Mouse (Mus musculus): ENCODE measurements around the gene Sgf29. TPM values are rescaled to one million over a fixed set of nuclear protein-coding genes. Genes with fewer than 3 reads are reported as not detected.

Gene Sgf29
- polyA plus RNA-seq, 1 experiment = 35.3 TPM

GRCm38 (mm10) chr7:126693256-126693655 is 44.1 kb downstream of the Sgf29 start:
- Histone ChIP-seq H3K79me2 (ENCODE audit: control insufficient read depth, insufficient read depth) (peaks cover 14% of the 10 kb centered on the region), H3K4me2 (ENCODE audit: low read depth) (no peak overlapping the region), H3ac (ENCODE audit: control insufficient read depth, insufficient read length) (no peak overlapping the region), H3K27me3 (ENCODE audit: control insufficient read depth, insufficient read depth, insufficient read length) (no peaks in the 10 kb centered on the region), H3K36me3 (ENCODE audit: control insufficient read depth, insufficient read depth) (no peaks in the 10 kb centered on the region), H3K4me3 (no peak overlapping the region)
- no peak for TF ChIP-seq POLR2AphosphoS2 (IDR thresholded peaks at IDR 0.05; ENCODE audit: insufficient read length, low read depth)
- TF ChIP-seq TCF12 (IDR thresholded peaks at IDR 0.05; ENCODE audit: insufficient read depth, poor library complexity, severe bottlenecking) = no peak
- TF ChIP-seq POLR2A (IDR thresholded peaks at IDR 0.05; ENCODE audit: insufficient read length, low read depth) = no peak
- TF ChIP-seq CEBPB (IDR thresholded peaks at IDR 0.05; ENCODE audit: insufficient read depth, poor library complexity, severe bottlenecking) = no peak
- no peak for TF ChIP-seq TCF3 (IDR thresholded peaks at IDR 0.05; ENCODE audit: insufficient read length, low read depth)
- no peak for TF ChIP-seq SRF (IDR thresholded peaks at IDR 0.05; ENCODE audit: control insufficient read depth, insufficient read length, low read depth)
- no peak for TF ChIP-seq E2F4 (IDR thresholded peaks at IDR 0.05; ENCODE audit: insufficient read depth)
- TF ChIP-seq USF1 (IDR thresholded peaks at IDR 0.05; ENCODE audit: low read depth) = no peak
- TF ChIP-seq MYOG (IDR thresholded peaks at IDR 0.05; ENCODE audit: control insufficient read depth in 1 of 3, insufficient read depth in 1 of 3, insufficient read length in 2 of 3, low read depth in 2 of 3) = no peak
- no peak for TF ChIP-seq MYOD1 (IDR thresholded peaks at IDR 0.05; ENCODE audit: control insufficient read depth in 1 of 3, insufficient read length in 2 of 3, low read depth in 2 of 3)
- no peak for TF ChIP-seq REST (IDR thresholded peaks at IDR 0.05; ENCODE audit: insufficient read depth, insufficient read length)
- no peak for TF ChIP-seq MAX (IDR thresholded peaks at IDR 0.05; ENCODE audit: low read depth)

- Histone ChIP-seq H3K79me2 (ENCODE audit: control insufficient read depth, insufficient read depth) (peaks cover 14% of the 10 kb centered on the region), H3K4me2 (ENCODE audit: low read depth) (no peak overlapping the region), H3ac (ENCODE audit: control insufficient read depth, insufficient read length) (no peak overlapping the region), H3K36me3 (ENCODE audit: control insufficient read depth, insufficient read depth) (no peaks in the 10 kb centered on the region), H3K27me3 (ENCODE audit: control insufficient read depth, insufficient read depth, insufficient read length) (no peaks in the 10 kb centered on the region), H3K4me3 (no peak overlapping the region)
- TF ChIP-seq USF1 (IDR thresholded peaks at IDR 0.05; ENCODE audit: low read depth) (no peak), E2F4 (IDR thresholded peaks at IDR 0.05; ENCODE audit: insufficient read depth) (no peak), REST (IDR thresholded peaks at IDR 0.05; ENCODE audit: insufficient read depth, insufficient read length) (no peak), POLR2AphosphoS2 (IDR thresholded peaks at IDR 0.05; ENCODE audit: insufficient read length, low read depth) (no peak), TCF3 (IDR thresholded peaks at IDR 0.05; ENCODE audit: insufficient read length, low read depth) (no peak), POLR2A (IDR thresholded peaks at IDR 0.05; ENCODE audit: insufficient read length, low read depth) (no peak), TCF12 (IDR thresholded peaks at IDR 0.05; ENCODE audit: insufficient read depth, poor library complexity, severe bottlenecking) (no peak), MAX (IDR thresholded peaks at IDR 0.05; ENCODE audit: low read depth) (no peak), CEBPB (IDR thresholded peaks at IDR 0.05; ENCODE audit: insufficient read depth, poor library complexity, severe bottlenecking) (no peak), MYOG (IDR thresholded peaks at IDR 0.05; ENCODE audit: control insufficient read depth in 1 of 3, insufficient read depth in 1 of 3, insufficient read length in 2 of 3, low read depth in 2 of 3) (no peak), MYOD1 (IDR thresholded peaks at IDR 0.05; ENCODE audit: control insufficient read depth in 1 of 3, insufficient read length in 2 of 3, low read depth in 2 of 3) (no peak), SRF (IDR thresholded peaks at IDR 0.05; ENCODE audit: control insufficient read depth, insufficient read length, low read depth) (no peak)
Measured at GRCm38 (mm10) chr7:126693781-126694180, 44.7 kb downstream of the Sgf29 start.

GRCm38 (mm10) chr7:126694441-126695051 is 45.4 kb downstream of the Sgf29 start:
- Histone ChIP-seq H3ac (ENCODE audit: control insufficient read depth, insufficient read length) (peak overlapping the region; percentile 58), H3K36me3 (ENCODE audit: control insufficient read depth, insufficient read depth) (no peaks in the 10 kb centered on the region), H3K4me3 (peak overlapping the region; percentile 89), H3K4me2 (ENCODE audit: low read depth) (peak overlapping the region; percentile 78), H3K27me3 (ENCODE audit: control insufficient read depth, insufficient read depth, insufficient read length) (no peaks in the 10 kb centered on the region), H3K79me2 (ENCODE audit: control insufficient read depth, insufficient read depth) (peaks cover 14% of the 10 kb centered on the region)
- TF ChIP-seq MYOD1 (IDR thresholded peaks at IDR 0.05; ENCODE audit: control insufficient read depth in 1 of 3, insufficient read length in 2 of 3, low read depth in 2 of 3) = no peak
- TF ChIP-seq POLR2A (IDR thresholded peaks at IDR 0.05; ENCODE audit: insufficient read length, low read depth) = no peak
- TF ChIP-seq E2F4 (IDR thresholded peaks at IDR 0.05; ENCODE audit: insufficient read depth) = no peak
- no peak for TF ChIP-seq USF1 (IDR thresholded peaks at IDR 0.05; ENCODE audit: low read depth)
- TF ChIP-seq TCF3 (IDR thresholded peaks at IDR 0.05; ENCODE audit: insufficient read length, low read depth) = no peak
- no peak for TF ChIP-seq SRF (IDR thresholded peaks at IDR 0.05; ENCODE audit: control insufficient read depth, insufficient read length, low read depth)
- no peak for TF ChIP-seq POLR2AphosphoS2 (IDR thresholded peaks at IDR 0.05; ENCODE audit: insufficient read length, low read depth)
- no peak for TF ChIP-seq CEBPB (IDR thresholded peaks at IDR 0.05; ENCODE audit: insufficient read depth, poor library complexity, severe bottlenecking)
- no peak for TF ChIP-seq MAX (IDR thresholded peaks at IDR 0.05; ENCODE audit: low read depth)
- no peak for TF ChIP-seq MYOG (IDR thresholded peaks at IDR 0.05; ENCODE audit: control insufficient read depth in 1 of 3, insufficient read depth in 1 of 3, insufficient read length in 2 of 3, low read depth in 2 of 3)
- TF ChIP-seq TCF12 (IDR thresholded peaks at IDR 0.05; ENCODE audit: insufficient read depth, poor library complexity, severe bottlenecking) = no peak
- no peak for TF ChIP-seq REST (IDR thresholded peaks at IDR 0.05; ENCODE audit: insufficient read depth, insufficient read length)

GRCm38 (mm10) chr7:126695210-126695611 is 46.1 kb downstream of the Sgf29 start, which contains the start of gene Bola2:
TSS of gene Bola2 (plus strand) at chr7:126695401.
- H3ac ChIP-seq (ENCODE audit: control insufficient read depth, insufficient read length) = peak within 1 kb of the TSS; percentile 58
- no peaks in the 10 kb centered on the region for H3K27me3 ChIP-seq (ENCODE audit: control insufficient read depth, insufficient read depth, insufficient read length)
- H3K4me2 ChIP-seq (ENCODE audit: low read depth) = peak within 1 kb of the TSS; percentile 86
- peaks cover 14% of the 10 kb centered on the region for H3K79me2 ChIP-seq (ENCODE audit: control insufficient read depth, insufficient read depth)
- H3K36me3 ChIP-seq (ENCODE audit: control insufficient read depth, insufficient read depth) = no peaks in the 10 kb centered on the region
- H3K4me3 ChIP-seq = peak within 1 kb of the TSS; percentile 89
- TF ChIP-seq CEBPB (IDR thresholded peaks at IDR 0.05; ENCODE audit: insufficient read depth, poor library complexity, severe bottlenecking) (no peak), POLR2A (IDR thresholded peaks at IDR 0.05; ENCODE audit: insufficient read length, low read depth) (peak; percentile 61), MAX (IDR thresholded peaks at IDR 0.05; ENCODE audit: low read depth) (no peak)
